Mouse (Mus musculus): Measurements from ENCODE around the gene Saa3. TPM values are rescaled to one million over a fixed set of nuclear protein-coding genes. Genes with fewer than 3 reads are reported as not detected.

Gene Saa3
- total RNA-seq (2023) = 0.27 TPM

GRCm38 (mm10) chr7:46715600-46715999, at the start of gene Saa3:
Gene Saa3 (minus strand): TSS chr7:46715700.

DNA sequence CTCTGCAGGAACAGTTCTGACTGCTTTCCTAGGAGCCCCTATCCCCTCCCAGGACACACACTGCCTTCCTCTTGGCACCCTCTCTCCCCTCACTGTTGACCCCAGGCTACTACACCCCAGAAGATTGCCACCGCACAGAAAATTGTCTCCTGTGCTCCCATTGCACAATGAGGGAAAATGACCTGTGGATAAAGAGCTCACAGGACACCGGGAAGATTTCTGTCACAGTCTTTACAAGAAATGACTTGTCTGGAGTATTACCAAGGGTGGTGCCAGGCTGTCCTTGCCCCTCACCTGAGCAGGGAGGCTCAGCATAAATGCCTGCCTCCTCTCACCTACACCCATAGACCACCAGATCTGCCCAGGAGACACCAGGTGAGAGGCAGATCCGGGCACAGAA, 36.0 kb upstream of the Saa3 start, which contains the start of gene Saa2:
Gene Saa2, plus strand, starts transcription at position 301 of the 400 bp plus-strand sequence.

DNA sequence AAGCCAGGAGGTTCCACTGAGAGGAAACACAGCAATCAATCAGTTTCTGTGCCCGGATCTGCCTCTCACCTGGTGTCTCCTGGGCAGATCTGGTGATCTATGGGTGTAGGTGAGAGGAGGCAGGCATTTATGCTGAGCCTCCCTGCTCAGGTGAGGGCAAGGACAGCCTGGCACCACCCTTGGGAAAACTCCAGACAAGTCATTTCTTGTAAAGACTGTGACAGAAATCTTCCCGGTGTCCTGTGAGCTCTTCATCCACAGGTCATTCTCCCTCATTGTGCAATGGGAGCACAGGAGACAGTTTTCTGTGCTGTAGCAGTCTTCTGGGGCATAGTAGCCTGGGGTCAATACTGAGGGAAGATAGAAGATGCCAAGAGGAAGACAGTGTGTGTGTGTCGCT, 27.4 kb upstream of the Saa3 start, which contains the start of gene Saa1:
Gene Saa1, minus strand, starts transcription at position 101 of the 400 bp plus-strand sequence.

DNA sequence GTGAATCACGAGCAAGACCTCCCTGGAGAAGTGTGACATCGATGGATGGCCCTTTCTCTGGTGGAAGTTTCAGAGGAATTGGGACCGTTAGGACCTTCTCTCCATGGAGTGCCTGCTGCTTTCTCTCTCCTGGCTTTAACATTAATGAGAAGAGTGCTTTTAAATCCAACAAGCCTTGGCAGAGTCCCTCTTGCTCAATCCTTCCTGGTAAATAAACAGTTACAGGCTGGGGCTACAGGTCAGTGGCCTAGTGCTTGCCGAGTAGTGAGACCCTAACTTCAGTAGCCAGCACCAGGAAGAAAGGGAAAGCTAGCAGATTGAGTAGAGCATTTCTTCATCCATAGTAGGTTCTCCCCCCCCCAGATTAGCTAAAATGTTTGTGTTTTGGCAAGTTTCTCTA, 17.0 kb upstream of the Saa3 start, which contains the start of gene Saa4:
Gene Saa4, minus strand, starts transcription at position 146 of the 400 bp plus-strand sequence.

DNA sequence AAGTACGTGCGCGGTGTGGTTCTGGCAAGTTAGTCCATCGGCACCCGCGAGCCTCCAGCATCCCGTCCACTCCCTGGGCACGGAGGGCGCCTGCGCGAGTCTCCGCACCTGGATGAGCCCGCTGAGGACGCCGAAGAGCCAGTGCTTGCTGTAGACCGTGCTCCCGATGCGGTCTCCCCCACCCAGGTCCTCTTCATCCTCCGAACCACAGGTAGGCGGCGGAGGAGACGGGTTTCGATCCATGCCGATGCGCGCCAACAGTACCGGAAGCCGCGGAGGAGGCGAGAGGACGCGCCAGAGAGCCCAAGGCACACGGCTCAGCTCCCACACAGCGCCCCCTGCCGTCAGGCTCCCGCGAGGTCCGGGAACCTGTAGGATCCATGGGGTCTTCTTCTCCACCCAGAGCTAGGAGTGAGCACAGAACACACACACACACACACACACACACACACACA, 5.1 kb downstream of the Saa3 start, which contains the start of gene Saal1:
Gene Saal1, minus strand, starts transcription at position 291 of the 455 bp plus-strand sequence.

GRCm38 (mm10) chr7:46672160-46672672, 43.3 kb downstream of the Saa3 start, which contains the start of gene Tph1:
Gene Tph1 (minus strand): TSS chr7:46672537.

Other genes starting within 250 kb of the Saa3 start
- gene Sergef, start 75.9 kb downstream of the Saa3 start, total RNA-seq (2023) = 20.0 TPM
- not detected for gene Tph1, start 43.2 kb downstream of the Saa3 start, total RNA-seq (2023)
- 11.2 TPM for gene Saal1, start 5.0 kb downstream of the Saa3 start, total RNA-seq (2023)
- gene Saa4, start 16.9 kb upstream of the Saa3 start, total RNA-seq (2023) = not detected
- gene Saa1, start 27.3 kb upstream of the Saa3 start, total RNA-seq (2023) = not detected
- not detected for gene Saa2, start 36.1 kb upstream of the Saa3 start, total RNA-seq (2023)
- 44.3 TPM for gene Hps5, start 80.4 kb upstream of the Saa3 start, total RNA-seq (2023)
- gene Gtf2h1, start 80.4 kb upstream of the Saa3 start, total RNA-seq (2023) = 54.8 TPM
- 294 TPM for gene Ldha, start 125.8 kb upstream of the Saa3 start, total RNA-seq (2023)
- gene Ldhc, start 145.5 kb upstream of the Saa3 start, total RNA-seq (2023) = not detected
- gene Tsg101, start 204.3 kb upstream of the Saa3 start, total RNA-seq (2023) = 60.4 TPM
- 5.1 TPM for gene Uevld, start 242.8 kb upstream of the Saa3 start, total RNA-seq (2023)